Mouse (Mus musculus) megakaryocyte, embryonic 14.5 days (primary cell): ENCODE measurements around the gene C2.

Experiments used
- FLI1 ChIP-seq: IDR thresholded peaks from 2 replicates; pipeline ENCODE4 v1.6.1; 2012; ENCODE audit warnings: low read length, inconsistent platforms, mixed read lengths
- GATA1 ChIP-seq: IDR thresholded peaks from 3 replicates; pipeline ENCODE4 v1.6.1; 2012; ENCODE audit warnings: mixed read lengths, low read length, inconsistent platforms, borderline replicate concordance

DNA sequence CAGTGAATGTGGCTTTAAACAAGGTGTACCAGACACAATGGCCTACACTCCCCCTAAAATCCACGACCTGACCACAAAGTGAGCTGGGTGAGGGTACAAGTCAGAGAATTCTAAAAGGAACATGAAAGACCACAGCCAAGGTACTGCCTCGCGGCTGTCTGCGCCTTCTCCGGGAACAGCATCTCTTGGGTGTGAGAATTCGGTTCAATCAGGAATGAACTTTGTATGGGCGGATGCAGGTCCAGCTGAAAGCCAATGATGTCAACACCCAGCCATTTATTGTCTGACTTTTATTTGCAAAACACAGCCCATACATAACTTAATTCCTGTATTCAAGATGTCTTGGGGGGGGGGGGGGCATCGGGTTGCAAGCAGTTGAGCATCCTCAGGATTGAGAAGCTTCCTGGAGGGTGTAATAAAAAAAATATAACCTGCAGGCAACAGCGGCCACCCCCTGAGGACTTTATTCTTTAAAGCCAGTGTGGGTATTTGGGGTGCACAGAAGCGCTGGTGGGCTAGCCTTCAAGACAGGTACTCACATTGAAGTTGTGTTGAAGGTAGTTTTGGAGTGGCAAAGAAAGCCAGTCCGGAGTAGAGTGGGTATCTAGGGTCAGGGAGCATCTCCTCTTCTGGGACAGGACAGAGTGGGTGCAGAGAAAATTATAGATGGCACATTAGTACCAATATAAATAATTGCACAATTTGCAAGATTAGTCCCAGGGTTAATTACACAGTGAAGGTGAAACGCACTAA lies 4.8 kb downstream of the C2 start:
- TF ChIP-seq FLI1 (no peak), GATA1 (no peak)
